ENCODE assay signal across 1 mouse cellular context in genomic region chr4:88513743-88514142, GRCm38 (mm10).
TF ChIP-seq lines count a peak whose summit lies in the region.

No protein-coding gene starts in this region.

TF ChIP-seq in MEL, 35 proteins besides CTCF, POLR2A, EP300 and RAD21 (continued from another document):
- TF ChIP-seq RCOR1 (IDR thresholded peaks at IDR 0.05; ENCODE audit: low read depth, low read length) (no peak), TAL1 (IDR thresholded peaks at IDR 0.05; ENCODE audit: low read length) (peak; percentile 75), TCF12 (IDR thresholded peaks at IDR 0.05; ENCODE audit: low read depth, low read length) (peak; percentile 71), MYB (IDR thresholded peaks at IDR 0.05; ENCODE audit: low read depth, low read length) (no peak), ETS1 (IDR thresholded peaks at IDR 0.05; ENCODE audit: low read depth, low read length) (peak; percentile 32; the same call in 1 of the 2 replicates)
TF ChIP-seq in MEL: peak in this region for 4.
